Mouse (Mus musculus) olfactory bulb, adult 2 months (tissue): ENCODE data around the gene 6430531B16Rik.

ENCODE experiments used
- CTCF ChIP-seq: fragments of 200-500 bp; IDR thresholded peaks from 2 replicates; pipeline ENCODE4 v1.5.1; 2012; ENCODE audit warnings: low read depth, mild to moderate bottlenecking, low read length, moderate library complexity; ENCODE audit not compliant: insufficient read depth
- POLR2A ChIP-seq: fragments of 200-500 bp; IDR thresholded peaks from 2 replicates; pipeline ENCODE4 v1.6.1; 2012; ENCODE audit warnings: mild to moderate bottlenecking, low read depth, low read length, moderate library complexity; ENCODE audit not compliant: insufficient read depth

DNA sequence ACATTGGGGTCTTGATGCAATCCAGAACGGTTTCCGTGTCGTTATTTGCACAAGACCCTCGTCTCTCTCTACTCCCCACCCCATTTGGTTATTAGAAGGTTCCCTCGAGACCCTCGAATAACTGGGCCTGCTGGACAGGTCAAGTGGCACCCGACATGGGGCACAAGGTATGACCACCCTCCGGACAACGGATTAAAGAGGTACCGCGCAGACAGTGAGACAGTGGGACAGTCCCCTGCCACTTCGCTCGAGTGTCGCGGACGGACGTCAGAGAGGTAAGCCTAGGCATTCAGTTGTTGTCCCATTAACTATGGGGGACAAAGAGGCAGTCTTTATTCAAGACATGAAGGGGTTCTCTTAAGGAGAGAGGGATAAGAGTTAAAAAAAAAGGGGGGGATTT lies 32.8 kb upstream of the 6430531B16Rik start:
- TF ChIP-seq POLR2A (no peak), CTCF (no peak)
